8 mouse cellular contexts compared by ENCODE assay signal in the genomic region with DNA sequence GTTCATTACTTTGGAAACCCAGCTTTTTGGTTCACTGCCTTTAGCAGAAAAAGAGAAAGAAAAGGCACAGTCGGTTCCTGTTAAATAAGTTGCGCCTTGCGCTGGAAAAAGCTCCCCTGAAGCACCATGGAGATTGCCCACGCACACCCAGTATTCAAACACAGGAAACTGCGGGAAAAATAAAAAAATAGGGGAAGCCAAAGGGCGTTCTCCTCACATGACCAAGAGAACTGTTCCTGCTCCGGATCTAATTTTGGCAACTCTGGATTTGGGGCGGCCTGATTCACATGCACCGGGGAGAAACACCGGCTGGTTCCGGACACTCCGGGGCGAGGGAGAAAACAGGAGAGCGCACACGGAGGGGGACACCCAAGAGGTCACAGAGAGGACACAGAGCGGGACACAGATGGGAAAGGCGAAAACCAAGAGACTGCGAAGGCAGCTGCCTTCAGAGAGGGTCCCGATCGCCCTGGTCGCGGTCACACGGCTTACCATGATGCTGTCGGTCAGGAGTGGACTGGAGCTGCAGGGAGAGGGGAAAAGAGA. TPM values are rescaled to one million over a fixed set of nuclear protein-coding genes. Genes with fewer than 3 reads are reported as not detected.
A peak's percentile ranks its signal among the peaks of the same experiment; 100 is the strongest.
DNase-seq lines count a peak whose midpoint lies in the region; ATAC-seq lines count a peak whose summit lies in the region.

No protein-coding gene starts in this region.

- WGBS in intestine, embryonic 14.5 days = under 1% methylated on average over 24 of the region's 24 CpGs
- WGBS in limb, embryonic 11.5 days = 4% methylated on average over 24 of the region's 24 CpGs
- 5% methylated on average over 24 of the region's 24 CpGs for WGBS in midbrain, embryonic 12.5 days

- H3K27ac ChIP-seq in intestine, embryonic 14.5 days (ENCODE audit: low read depth) = peak overlapping the region; percentile 81
- H3K27ac ChIP-seq in limb, embryonic 11.5 days (replicated peaks; ENCODE audit: low read depth, low read length) = no peak overlapping the region; the same call in 1 of the 2 replicates
- H3K27ac ChIP-seq in midbrain, embryonic 12.5 days (replicated peaks) = 0 out of 2 replicates have a peak overlapping the region, but pooled peaks have one; percentile 7

- peak overlapping the region; percentile 77 for H3K9ac ChIP-seq in intestine, embryonic 14.5 days (ENCODE audit: low read length)
- peak overlapping the region; percentile 70 for H3K9ac ChIP-seq in limb, embryonic 11.5 days (ENCODE audit: low read length)
- H3K9ac ChIP-seq in midbrain, embryonic 12.5 days (replicated peaks) = peak overlapping the region; percentile 55

- H3K4me3 ChIP-seq in intestine, embryonic 14.5 days (ENCODE audit: low read depth, low read length) = peak overlapping the region; percentile 70
- H3K4me3 ChIP-seq in limb, embryonic 11.5 days (ENCODE audit: low read depth, low read length) = peak overlapping the region; percentile 66
- peak overlapping the region; percentile 53 for H3K4me3 ChIP-seq in midbrain, embryonic 12.5 days

- peak overlapping the region; percentile 79 for H3K4me2 ChIP-seq in intestine, embryonic 14.5 days (ENCODE audit: low read length)
- H3K4me2 ChIP-seq in limb, embryonic 11.5 days (ENCODE audit: low read depth, severe bottlenecking) = peak overlapping the region; percentile 85
- peak overlapping the region; percentile 91 for H3K4me2 ChIP-seq in midbrain, embryonic 12.5 days (replicated peaks)

- ATAC-seq in intestine, embryonic 14.5 days (replicated peaks; ENCODE audit: low FRiP score, low TSS enrichment, low read depth) = no peak
- ATAC-seq in limb, embryonic 11.5 days (ENCODE audit: insufficient number of reproducible peaks, low FRiP score, low TSS enrichment, low read depth) = peak; percentile 63
- ATAC-seq in midbrain, embryonic 12.5 days (ENCODE audit: low FRiP score, low read depth) = no peak

- H3K27me3 ChIP-seq in intestine, embryonic 14.5 days (replicated peaks; ENCODE audit: control insufficient read depth, insufficient read depth, low read length) = no peaks in the 10 kb centered on the region
- H3K27me3 ChIP-seq in limb, embryonic 11.5 days (ENCODE audit: control insufficient read depth, insufficient read depth, low read length) = no peaks in the 10 kb centered on the region
- peaks cover 12% of the 10 kb centered on the region; the same call in 1 of the 2 replicates for H3K27me3 ChIP-seq in midbrain, embryonic 12.5 days

- no peaks in the 10 kb centered on the region for H3K36me3 ChIP-seq in intestine, embryonic 14.5 days (ENCODE audit: control insufficient read depth, insufficient read depth, low read length)
- no peaks in the 10 kb centered on the region for H3K36me3 ChIP-seq in limb, embryonic 11.5 days (ENCODE audit: control insufficient read depth, insufficient read depth, low read length)
- no peaks in the 10 kb centered on the region for H3K36me3 ChIP-seq in midbrain, embryonic 12.5 days

- no peaks in the 10 kb centered on the region for H3K9me3 ChIP-seq in intestine, embryonic 14.5 days (ENCODE audit: control insufficient read depth, low read length)
- H3K9me3 ChIP-seq in limb, embryonic 11.5 days (ENCODE audit: control insufficient read depth, low read length) = no peaks in the 10 kb centered on the region
- H3K9me3 ChIP-seq in midbrain, embryonic 12.5 days = no peaks in the 10 kb centered on the region

- DNase-seq in ovary, adult 18-20 months (ENCODE audit: low spot score) = peak; percentile 31
- no peak for DNase-seq in ovary, postnatal 14 days (ENCODE audit: low spot score)
- DNase-seq in cerebellum, postnatal 36 days = peak; percentile 24 to 35
- DNase-seq in gastrocnemius, postnatal 25 days = peak; percentile 39
- no peak for DNase-seq in intestine, embryonic 14.5 days (ENCODE audit: low spot score)
- no peak for DNase-seq in limb, embryonic 11.5 days (ENCODE audit: low spot score)
- DNase-seq in urinary bladder, postnatal 36 days (ENCODE audit: low spot score in 2 of 2) = peak; percentile 30 to 51

- peaks cover 9% of the 10 kb centered on the region for H3K4me1 ChIP-seq in intestine, embryonic 14.5 days (replicated peaks; ENCODE audit: control insufficient read depth, insufficient read depth, low read length)
- 0 out of 2 replicates have a peak, but pooled peaks cover 3% of the 10 kb centered on the region for H3K4me1 ChIP-seq in limb, embryonic 11.5 days (ENCODE audit: control insufficient read depth, insufficient read depth, low read length)
- peaks cover 20% of the 10 kb centered on the region for H3K4me1 ChIP-seq in midbrain, embryonic 12.5 days

RNA-seq across cellular contexts. Expression of gene Anxa5, which starts 0.7 kb away (rescaled TPM):
- total RNA-seq in gastrocnemius, postnatal 25 days (2021) = 10 to 100 TPM; 50.7 to 67.3 TPM
- 240 and 277 TPM in 2 replicates for polyA plus RNA-seq in intestine, embryonic 14.5 days (2014; fragmentation: Nextera tagmentation; extraction: Ambion mirVana)
- polyA plus RNA-seq in limb, embryonic 11.5 days (2014; fragmentation: Nextera tagmentation; extraction: Ambion mirVana) = 113 and 132 TPM in 2 replicates
- polyA plus RNA-seq in midbrain, embryonic 12.5 days (2016; fragmentation: Nextera tagmentation; extraction: Ambion mirVana) = 75.4 and 90.1 TPM in 2 replicates

RNA-seq across cellular contexts. Expression of gene 1810062G17Rik, which starts 0.7 kb away (rescaled TPM):
- not detected for total RNA-seq in gastrocnemius, postnatal 25 days (2021)
- 1.7 and 1.9 TPM in 2 replicates for polyA plus RNA-seq in intestine, embryonic 14.5 days (2014; fragmentation: Nextera tagmentation; extraction: Ambion mirVana)
- 0.43 and 0.61 TPM in 2 replicates for polyA plus RNA-seq in limb, embryonic 11.5 days (2014; fragmentation: Nextera tagmentation; extraction: Ambion mirVana)
- polyA plus RNA-seq in midbrain, embryonic 12.5 days (2016; fragmentation: Nextera tagmentation; extraction: Ambion mirVana) = 0.26 TPM in 1 of 2 replicates, not detected in the other

RNA-seq across cellular contexts. Expression of gene Gm11549, which starts 46.6 kb away (rescaled TPM):
- not detected for total RNA-seq in gastrocnemius, postnatal 25 days (2021)
- 0.16 and 0.20 TPM in 2 replicates for polyA plus RNA-seq in intestine, embryonic 14.5 days (2014; fragmentation: Nextera tagmentation; extraction: Ambion mirVana)
- not detected in 2 replicates for polyA plus RNA-seq in limb, embryonic 11.5 days (2014; fragmentation: Nextera tagmentation; extraction: Ambion mirVana)
- 0.96 and 1.2 TPM in 2 replicates for polyA plus RNA-seq in midbrain, embryonic 12.5 days (2016; fragmentation: Nextera tagmentation; extraction: Ambion mirVana)

Comparison
In these comparisons a context has a peak if more than half of its experiments do, and no peak if none do; other contexts are left out.
1. DNase-seq: peak in ovary, adult 18-20 months (single experiment), cerebellum, postnatal 36 days (2 of 2), gastrocnemius, postnatal 25 days (single experiment) and urinary bladder, postnatal 36 days (2 of 2); none in ovary, postnatal 14 days (single experiment), intestine, embryonic 14.5 days (single experiment) and limb, embryonic 11.5 days (single experiment).
2. Peak in every context shown above with its lines, with median percentiles within 50 percentile points of each other: H3K4me2 ChIP-seq, H3K4me3 ChIP-seq and H3K9ac ChIP-seq.